Mouse (Mus musculus) bone marrow macrophage, adult 2 months (primary cell): Measurements from ENCODE around the gene Tbc1d17.

Experiments
- CTCF ChIP-seq: IDR thresholded peaks from 2 replicates; pipeline ENCODE4 v1.5.1; 2012; ENCODE audit warnings: low read depth, mild to moderate bottlenecking, low read length, moderate library complexity
- POLR2A ChIP-seq: IDR thresholded peaks from 2 replicates; pipeline ENCODE4 v1.6.1; 2012; ENCODE audit warnings: mild to moderate bottlenecking, low read depth, low read length, borderline replicate concordance

GRCm38 (mm10) chr7:44863982-44864494 lies 15.2 kb upstream of the Tbc1d17 start:
- TF ChIP-seq POLR2A (no peak), CTCF (no peak)
